Mouse (Mus musculus): ENCODE data around the gene Anks1.
"Not testable (repeated sequence)": the region's sequence is repeated elsewhere in the genome, so short reads cannot be mapped to it uniquely, and the experiment has no call there.

Anks1 gene

GRCm38 (mm10) chr17:27996320-27996719 lies 87.2 kb downstream of the Anks1 start:
- no peak for DNase-seq (ENCODE audit: low read depth, low spot score)

- DNase-seq (ENCODE audit: low read depth, low spot score) = peak; percentile 84
These were observed 88.1 kb downstream of the Anks1 start for GRCm38 (mm10) chr17:27997212-27997611.

- DNase-seq (ENCODE audit: low read depth, low spot score) = not testable (repeated sequence)
These were observed 90.7 kb downstream of the Anks1 start for GRCm38 (mm10) chr17:27999683-28000273.

- peak; percentile 79 for DNase-seq (ENCODE audit: low read depth, low spot score)
These were observed 91.3 kb downstream of the Anks1 start for GRCm38 (mm10) chr17:28000389-28000788.

GRCm38 (mm10) chr17:28000851-28001250 lies 91.7 kb downstream of the Anks1 start:
- DNase-seq (ENCODE audit: low read depth, low spot score) = peak; percentile 72

- peak; percentile 81 for DNase-seq (ENCODE audit: low read depth, low spot score)
These were observed 96.3 kb downstream of the Anks1 start for GRCm38 (mm10) chr17:28005393-28005792.

GRCm38 (mm10) chr17:28006208-28006607 lies 97.1 kb downstream of the Anks1 start:
- DNase-seq (ENCODE audit: low read depth, low spot score) = no peak

- no peak for DNase-seq (ENCODE audit: low read depth, low spot score)
These were observed 97.5 kb downstream of the Anks1 start for GRCm38 (mm10) chr17:28006611-28007010.

GRCm38 (mm10) chr17:28007179-28007811 lies 98.2 kb downstream of the Anks1 start:
- peak; percentile 52 for DNase-seq (ENCODE audit: low read depth, low spot score)

GRCm38 (mm10) chr17:28007857-28008564 lies 98.9 kb downstream of the Anks1 start:
- no peak for DNase-seq (ENCODE audit: low read depth, low spot score)

- DNase-seq (ENCODE audit: low read depth, low spot score) = peak; percentile 64
These were observed 99.5 kb downstream of the Anks1 start for GRCm38 (mm10) chr17:28008565-28008981.

- DNase-seq (ENCODE audit: low read depth, low spot score) = no peak
These were observed 100.1 kb downstream of the Anks1 start for GRCm38 (mm10) chr17:28009066-28009715.

- DNase-seq (ENCODE audit: low read depth, low spot score) = peak; percentile 80
These were observed 100.6 kb downstream of the Anks1 start for GRCm38 (mm10) chr17:28009716-28010114.

GRCm38 (mm10) chr17:28010925-28011324 lies 101.8 kb downstream of the Anks1 start:
- no peak for DNase-seq (ENCODE audit: low read depth, low spot score)

- DNase-seq (ENCODE audit: low read depth, low spot score) = no peak
These were observed 103.7 kb downstream of the Anks1 start for GRCm38 (mm10) chr17:28012851-28013250.

GRCm38 (mm10) chr17:28013259-28013875 lies 104.3 kb downstream of the Anks1 start:
- peak; percentile 93 for DNase-seq (ENCODE audit: low read depth, low spot score)

- no peak for DNase-seq (ENCODE audit: low read depth, low spot score)
These were observed 105.3 kb downstream of the Anks1 start for GRCm38 (mm10) chr17:28014449-28014848.

GRCm38 (mm10) chr17:28015068-28015730 lies 106.1 kb downstream of the Anks1 start:
- DNase-seq (ENCODE audit: low read depth, low spot score) = no peak

GRCm38 (mm10) chr17:28016056-28016797 lies 107.1 kb downstream of the Anks1 start:
- peak; percentile 84 for DNase-seq (ENCODE audit: low read depth, low spot score)

- DNase-seq (ENCODE audit: low read depth, low spot score) = no peak
These were observed 109.2 kb downstream of the Anks1 start for GRCm38 (mm10) chr17:28018344-28018743.

GRCm38 (mm10) chr17:28018776-28019175 lies 109.7 kb downstream of the Anks1 start:
- peak; percentile 77 for DNase-seq (ENCODE audit: low read depth, low spot score)
